Mouse (Mus musculus) fat pad, adult 2 months (tissue): ENCODE results near the gene Hcrtr1.

Experiments
- DNase-seq: peaks from one replicate; pipeline ENCODE4 v3.0.0-alpha.2; 2011; ENCODE audit warnings: low read depth, low spot score; ENCODE audit errors: extremely low read depth

The Hcrtr1 gene

DNA sequence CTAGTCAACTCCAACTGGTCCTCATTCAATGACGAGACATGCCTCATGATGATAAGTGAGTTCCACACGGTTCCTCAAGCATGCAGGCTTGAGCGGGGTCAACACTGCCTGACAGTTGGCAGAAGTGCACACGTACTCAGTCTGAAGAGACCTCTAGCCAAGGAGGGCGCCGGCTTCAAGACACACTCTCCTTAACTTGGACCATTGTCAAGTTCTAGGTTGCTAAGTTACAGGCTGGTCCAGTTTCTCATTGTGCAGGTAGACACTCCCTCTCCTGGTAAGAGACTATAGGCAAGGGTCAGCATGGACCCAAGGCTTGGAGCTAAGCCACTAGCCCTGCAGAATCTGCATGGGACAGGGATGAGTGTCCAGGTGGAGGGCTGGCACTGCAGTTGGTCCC is 14.0 kb downstream of the Hcrtr1 start:
- no peak for DNase-seq

DNA sequence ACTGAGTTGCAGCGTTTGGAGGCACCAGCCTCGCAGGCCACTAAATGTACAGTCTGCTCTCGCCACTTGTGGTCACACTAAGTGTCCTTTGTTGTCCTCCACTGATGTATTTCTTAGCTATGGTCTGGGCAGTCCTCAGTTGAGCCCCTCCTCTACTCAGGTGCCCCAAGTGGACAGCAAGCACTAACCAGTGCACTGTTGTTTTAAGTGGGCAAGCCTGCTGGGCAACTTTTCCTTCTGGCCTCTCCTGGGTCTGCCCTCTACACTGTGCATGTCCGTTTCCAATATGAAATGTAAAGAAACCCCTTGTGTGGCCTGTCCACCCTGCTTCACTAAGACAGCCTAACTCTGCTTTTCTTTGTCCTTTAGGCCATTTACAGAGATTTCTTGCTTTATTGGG is 15.0 kb downstream of the Hcrtr1 start:
- no peak for DNase-seq

DNA sequence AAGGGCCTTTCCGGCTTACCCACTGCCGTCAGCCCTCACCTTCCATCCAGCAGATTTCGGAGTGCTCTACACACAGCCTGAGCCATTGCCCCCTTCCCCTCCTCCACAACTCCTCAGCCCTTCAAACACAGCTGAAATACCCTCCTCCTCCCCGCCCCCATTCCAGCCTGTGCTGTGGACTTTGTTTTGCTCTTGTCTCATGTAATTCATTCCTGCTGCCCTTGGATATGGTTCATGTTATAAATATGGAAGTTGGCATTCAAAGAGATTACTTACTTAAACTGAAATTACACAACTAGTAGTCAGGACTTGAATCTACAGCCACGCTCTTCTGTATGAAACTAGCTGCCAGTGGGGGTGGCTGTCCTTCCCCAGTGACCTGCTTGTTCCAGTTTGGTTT is 16.1 kb downstream of the Hcrtr1 start:
- no peak for DNase-seq

DNA sequence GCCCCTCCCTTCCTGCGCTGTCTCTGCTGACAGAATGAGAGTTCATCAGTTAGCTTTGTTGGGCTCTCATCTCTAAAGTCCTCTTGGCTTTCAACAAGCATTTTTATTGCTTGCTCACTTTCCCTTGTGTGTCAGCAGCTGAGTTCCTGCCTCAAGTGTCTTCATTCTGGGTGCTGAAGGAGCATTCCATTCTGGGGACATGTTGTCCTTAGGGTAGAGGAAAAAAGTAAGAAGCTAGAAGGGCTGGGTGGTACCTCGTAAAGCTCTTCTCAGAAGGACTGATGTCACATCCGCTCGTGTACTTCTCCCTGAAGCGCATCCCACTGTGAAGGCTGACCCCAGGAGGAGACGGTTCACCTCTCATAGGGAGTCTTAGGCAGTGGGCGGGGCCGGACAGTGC is 17.6 kb downstream of the Hcrtr1 start:
- no peak for DNase-seq

DNA sequence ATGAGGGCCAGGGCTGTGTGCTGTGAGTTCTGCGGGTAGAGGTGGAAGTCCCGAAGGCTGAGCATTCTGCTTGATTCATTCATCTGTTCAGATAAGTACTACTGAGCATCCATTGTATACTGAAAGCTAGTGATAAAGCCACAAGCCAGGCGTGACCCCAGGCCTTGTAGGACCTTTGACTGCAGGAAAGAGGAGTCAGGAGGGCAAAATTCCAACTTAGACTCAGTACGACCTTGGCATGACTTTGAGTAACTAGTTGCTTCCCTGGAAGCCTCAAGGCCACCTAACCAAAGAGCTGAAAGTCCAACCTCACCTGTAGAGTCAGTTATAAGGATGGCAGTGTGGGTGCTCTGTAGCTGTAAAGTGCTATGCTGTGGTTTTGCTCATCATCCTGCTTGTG is 18.4 kb downstream of the Hcrtr1 start:
- no peak for DNase-seq

DNA sequence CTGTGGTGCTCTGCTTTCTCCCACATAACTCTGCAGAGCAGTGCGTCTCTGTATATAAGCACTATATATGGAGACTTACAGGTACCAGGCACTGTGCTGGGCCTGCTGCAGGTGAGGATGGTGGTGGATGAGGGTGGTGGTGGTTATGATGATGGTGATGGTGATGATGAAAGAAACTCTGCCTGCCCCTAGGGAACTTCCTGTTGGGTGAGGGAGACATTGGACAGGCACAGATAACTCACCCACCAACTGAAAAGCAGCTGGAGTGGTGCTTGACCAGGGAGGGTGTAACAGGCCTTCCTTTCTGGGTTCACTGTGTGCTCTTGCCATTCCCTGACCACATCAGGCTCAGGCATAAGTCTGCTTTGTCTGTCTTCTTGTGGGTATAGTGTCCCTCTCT is 26.4 kb downstream of the Hcrtr1 start:
- no peak for DNase-seq

DNA sequence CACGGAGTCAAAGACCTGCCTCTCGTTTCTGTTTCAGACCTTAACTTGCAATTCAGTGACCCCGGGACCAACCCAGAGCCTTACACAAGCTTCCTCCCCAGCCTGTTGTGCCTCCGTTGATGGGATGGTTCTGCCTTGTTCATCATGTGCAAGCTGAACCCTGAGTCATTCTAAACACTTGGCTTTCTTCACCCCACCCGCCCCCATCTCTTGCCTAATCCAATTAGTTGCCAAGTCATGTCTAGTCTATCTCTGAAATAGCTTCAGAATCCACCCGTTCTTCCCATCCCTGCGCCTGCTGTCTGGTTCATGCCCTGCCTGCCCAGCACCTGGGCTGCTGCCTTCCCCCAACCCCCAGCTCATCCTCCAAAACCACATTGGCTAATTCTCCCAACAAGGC is 26.9 kb downstream of the Hcrtr1 start:
- no peak for DNase-seq

DNA sequence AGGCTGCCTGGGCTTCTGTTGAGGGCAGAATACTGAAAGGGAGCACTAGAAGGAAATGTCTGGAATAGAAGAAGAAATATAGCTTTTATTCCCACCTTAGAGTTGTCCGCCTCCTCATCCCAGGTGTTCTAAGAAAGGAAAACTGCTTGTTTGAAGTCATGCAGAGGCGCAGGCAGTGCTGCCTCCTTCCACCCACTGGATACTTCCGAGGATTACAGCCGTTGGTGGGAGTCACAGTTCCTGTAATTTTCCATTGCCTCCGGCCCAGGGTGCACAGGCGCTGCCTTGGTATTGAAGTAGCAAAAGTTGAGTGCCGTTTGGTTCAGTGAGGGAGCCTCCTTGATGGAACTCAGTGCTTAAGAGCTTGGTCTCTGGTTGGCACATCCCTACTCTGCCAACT is 29.1 kb downstream of the Hcrtr1 start:
- no peak for DNase-seq

DNA sequence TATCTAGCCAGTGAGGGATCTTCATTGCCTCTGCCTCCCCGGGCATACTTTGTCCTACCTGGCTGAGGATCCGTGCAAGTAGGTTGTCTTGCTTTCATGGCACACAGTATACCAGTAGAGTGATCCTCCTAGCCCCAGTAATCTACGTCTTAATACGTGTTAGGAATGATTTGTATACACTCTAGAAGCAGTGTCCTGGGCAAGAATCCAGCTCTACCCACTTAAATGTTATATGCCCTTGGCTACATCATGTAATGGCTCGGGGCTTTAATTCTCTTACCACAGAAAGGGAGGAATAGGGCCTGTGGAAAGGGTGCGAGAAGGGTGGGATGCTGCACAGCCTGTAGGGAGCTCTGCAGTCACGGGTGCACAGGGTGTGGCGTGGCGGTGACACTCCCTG is 29.5 kb downstream of the Hcrtr1 start:
- DNase-seq: no peak

DNA sequence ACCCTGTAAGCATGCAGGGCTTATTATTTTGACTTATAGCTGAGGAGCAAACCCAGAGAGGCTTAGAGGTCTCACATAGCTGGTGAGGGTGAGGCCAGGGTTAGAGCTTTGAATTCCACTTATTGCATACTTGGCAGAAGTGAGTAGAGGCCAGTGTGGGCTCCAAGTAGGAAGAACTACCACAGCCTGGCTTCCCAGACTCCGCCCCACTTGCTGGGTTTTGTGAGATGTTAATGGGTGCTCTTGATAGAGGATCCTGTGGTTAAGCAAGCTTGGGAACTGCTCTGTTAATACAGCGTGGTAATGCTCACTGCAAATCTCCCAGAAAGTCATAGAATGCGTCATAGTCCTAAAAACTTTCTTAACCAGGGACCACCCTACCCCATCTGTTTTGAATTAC is 30.2 kb downstream of the Hcrtr1 start:
- no peak for DNase-seq

DNA sequence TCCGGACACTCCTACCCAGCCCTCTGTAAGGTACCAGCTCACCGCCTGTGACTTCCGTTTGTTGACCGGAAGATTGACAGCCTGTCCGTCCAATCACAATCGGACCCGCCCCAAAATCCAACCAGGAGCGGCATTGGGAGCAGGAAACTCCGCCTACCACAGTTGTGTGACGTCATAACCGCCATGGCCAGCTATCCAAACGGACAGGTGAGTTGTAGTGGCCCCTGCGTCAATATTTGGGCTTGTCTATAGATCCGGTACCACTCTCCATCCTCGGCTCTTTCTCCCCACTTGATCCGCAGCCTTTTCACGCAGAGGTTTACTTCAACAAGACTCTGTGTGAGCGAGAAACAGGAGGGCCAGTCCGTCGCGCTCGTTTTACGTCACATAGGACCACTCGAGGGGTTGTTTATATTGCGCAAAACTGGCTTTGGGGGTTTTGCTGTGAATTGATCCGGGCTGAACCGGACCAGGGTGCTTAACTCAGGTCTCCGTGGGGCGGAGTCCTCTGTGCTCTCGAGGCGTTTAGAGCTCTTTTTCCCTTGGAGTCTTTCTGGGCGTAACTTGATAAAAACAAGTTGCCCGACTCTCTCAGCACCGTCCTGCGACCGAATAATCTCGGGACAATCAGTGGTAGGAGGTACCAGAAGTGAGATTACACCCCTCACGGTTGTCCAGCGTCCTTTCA is 31.6 kb downstream of the Hcrtr1 start:
- no peak for DNase-seq

DNA sequence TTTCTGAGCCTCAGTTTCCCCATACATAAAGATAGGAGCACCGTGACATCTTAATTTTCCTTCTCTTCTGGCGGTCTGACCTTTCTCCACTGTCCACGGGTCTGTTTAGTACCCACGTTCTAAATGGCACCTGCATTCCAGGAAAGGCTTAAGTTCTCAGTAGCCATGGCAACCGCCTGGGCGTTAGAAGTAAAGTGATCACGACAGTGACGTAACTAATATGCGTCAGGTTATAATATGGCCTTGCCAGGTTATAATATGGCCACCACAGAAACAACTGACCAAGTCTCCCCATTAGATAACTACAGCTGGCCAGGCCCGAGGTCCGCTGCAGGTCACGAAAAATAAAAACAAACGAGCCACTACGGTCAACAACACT is 32.1 kb downstream of the Hcrtr1 start:
- no peak for DNase-seq

DNA sequence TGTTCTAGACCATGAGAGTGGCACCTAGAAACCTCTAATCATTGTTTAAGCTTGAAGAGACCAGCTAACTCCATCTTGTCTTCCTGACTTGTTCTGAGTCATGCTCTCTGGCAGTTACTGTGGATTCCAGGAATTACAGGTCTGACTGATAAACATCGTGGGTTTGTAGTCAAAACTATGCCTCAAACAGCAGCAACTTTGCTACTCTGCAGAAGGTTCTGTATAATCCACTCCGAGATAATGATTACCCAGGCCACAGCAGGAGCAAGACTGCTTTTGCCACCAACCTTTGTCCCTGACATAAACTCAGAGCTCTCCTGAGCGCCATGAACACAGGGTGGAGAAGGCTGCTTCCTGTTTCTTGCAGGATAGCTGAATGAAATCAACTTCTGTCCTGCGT is 34.6 kb downstream of the Hcrtr1 start:
- DNase-seq: no peak

DNA sequence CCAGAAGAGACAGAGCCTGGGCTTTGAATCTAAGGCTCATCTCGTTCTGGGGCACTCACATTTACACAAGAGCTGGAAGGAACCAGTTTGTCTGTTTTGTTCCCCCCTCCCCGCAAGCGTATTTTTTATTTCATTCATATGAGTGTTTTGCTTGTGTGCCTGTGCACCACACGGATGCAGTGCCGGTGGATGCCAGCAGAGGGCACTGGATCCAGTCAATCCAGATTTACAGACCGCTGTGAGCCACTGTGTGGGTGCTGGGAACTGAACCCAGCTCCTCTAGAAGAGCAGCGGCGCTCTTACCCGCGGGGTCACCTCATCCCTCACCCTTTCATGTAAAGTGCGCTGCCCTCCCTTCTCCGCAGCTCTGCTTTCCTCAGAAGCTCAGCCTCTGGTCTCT is 35.5 kb downstream of the Hcrtr1 start:
- DNase-seq: no peak

DNA sequence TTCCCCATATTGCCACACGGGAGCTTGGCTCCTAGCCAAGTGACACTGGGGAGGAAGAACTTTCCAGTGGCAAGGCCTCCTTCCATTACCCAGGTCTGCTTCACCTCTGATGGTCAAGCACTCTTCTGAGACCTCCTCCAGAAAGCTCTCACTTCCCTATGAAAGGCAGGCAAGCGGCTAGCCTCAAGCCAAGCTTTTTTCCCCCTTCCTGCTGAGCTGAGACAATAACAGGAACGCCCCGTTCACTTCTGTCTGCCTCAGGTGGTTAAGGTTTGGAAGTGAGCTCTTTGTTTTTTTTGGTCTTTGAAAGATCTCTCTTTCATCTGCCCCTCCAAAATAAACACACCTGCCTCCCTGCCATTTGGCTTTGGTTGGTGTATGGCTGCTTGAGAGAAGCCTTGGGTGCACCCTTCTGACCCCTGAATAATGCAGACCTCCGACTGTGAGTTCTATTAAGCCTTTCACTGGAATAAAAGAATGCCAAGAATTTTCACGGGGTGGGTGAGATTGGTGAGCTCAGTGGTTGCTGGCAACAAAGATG is 37.0 kb downstream of the Hcrtr1 start, which contains the start of gene Pef1:
TSS of gene Pef1 (plus strand) at position 448 of the 541 bp plus-strand sequence.
- no peak for DNase-seq

DNA sequence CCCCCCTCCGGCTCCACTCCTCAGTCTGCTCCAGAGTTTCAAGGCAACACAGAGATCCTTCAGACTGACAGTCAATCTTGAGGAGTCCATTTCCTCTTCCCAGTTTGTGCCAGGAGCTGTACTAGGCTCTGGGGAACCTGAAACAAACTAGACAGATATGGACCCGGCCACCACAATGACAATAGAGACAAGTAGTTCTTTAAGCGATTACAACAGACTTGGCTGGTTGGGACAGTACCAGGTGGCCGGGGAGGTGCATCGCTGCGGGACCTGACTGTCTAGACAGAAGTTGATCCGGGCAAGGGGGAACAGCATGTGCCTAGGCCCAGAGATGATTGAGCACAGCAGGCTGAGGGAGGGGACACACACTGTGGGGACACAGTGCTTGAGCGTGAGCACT is 38.0 kb downstream of the Hcrtr1 start:
- no peak for DNase-seq

DNA sequence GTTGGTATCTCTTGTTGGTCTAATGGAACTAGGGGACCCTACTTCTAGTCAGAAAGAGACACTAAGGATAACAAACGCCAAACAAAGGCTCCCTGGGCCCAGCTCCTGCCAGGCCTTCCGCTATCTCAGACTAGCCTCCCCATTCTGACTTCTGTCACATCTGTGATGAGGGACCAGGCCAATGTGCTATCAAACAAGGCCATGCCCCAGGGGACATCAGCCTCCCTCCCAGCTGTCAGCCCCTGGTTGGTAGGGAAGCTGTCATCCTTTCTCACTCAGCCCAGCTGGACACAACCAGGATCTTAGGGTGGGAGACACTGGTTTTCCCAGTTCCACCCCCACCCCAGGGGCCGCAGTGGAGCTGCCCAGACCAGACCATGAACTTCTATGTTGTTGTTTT is 44.0 kb downstream of the Hcrtr1 start:
- DNase-seq: no peak

DNA sequence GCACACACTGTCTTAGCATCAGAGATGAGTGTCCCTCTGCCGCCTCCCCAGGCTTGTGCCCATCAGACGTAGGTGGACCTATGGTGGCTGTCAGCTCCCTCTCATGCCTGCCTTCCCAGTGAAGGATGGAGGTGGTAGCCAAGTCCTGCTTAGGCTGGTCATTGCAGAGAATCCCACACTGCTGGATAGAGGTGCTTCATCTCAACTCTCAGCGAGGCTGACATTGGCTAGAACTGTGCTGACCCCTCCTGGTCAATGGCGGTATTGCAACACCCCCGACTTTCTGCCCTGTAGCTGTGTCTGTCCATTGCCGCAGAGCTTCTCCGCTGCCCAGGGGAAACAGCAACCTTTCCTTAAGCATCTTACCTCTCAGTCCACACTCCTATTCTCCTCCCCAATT is 51.9 kb downstream of the Hcrtr1 start:
- DNase-seq: no peak

DNA sequence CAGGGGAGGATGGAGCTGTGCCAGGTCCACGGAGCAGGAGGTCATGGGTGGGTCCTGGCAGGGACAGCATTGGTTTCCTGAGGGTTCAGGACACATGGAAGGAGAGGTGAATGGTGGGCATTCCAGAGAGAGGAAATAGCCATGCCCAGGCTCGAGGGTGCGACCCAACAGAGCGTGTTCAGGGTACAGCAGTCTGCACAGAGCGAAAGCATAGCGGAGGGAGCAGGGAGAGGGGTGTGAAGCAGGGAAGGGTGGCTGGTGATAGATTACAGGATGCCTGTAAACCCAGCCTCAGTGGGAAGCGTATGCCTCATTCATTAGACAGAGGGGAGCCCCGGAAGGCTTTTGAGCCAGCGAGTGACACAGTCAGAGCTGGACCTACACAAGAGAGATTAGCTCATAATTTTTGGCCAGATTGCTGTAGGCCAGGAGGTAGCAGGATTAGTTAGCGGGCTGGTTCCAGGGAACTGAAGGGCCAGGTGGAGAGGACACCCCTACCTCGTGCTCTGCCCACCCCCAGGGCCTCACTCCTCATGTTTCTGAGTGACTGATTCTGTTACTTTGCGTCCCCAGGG is 53.8 kb downstream of the Hcrtr1 start:
- no peak for DNase-seq

DNA sequence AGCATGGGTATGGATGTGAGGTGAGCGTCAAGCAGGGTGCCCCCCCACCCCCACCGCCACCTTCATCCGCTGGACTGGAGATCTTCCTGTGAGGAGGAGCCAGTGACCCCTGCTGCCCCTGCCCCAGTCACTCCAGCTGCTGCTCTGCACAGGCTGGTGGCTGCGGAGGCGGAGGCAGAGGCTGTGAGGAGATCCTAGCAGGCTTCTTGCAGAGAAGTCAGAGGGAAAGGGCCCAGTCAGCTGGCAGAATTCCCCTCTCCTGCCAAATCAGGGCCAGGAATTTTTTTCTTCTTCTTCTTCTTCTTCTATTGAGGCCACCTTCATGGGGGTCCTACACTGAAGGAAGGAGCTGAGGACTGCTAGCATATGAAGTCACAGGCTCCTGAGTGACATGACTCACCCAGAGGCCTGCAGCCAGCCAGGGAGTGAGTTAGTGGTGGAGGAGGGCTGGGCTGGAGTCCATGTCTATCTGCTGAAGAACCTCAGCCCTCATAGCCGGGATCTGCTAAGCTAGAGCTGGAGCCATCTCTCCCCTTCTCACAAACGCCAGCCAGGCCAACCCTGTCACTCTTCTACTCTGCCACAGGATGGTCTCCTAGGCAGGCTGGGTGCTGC is 54.7 kb downstream of the Hcrtr1 start:
- DNase-seq: no peak

DNA sequence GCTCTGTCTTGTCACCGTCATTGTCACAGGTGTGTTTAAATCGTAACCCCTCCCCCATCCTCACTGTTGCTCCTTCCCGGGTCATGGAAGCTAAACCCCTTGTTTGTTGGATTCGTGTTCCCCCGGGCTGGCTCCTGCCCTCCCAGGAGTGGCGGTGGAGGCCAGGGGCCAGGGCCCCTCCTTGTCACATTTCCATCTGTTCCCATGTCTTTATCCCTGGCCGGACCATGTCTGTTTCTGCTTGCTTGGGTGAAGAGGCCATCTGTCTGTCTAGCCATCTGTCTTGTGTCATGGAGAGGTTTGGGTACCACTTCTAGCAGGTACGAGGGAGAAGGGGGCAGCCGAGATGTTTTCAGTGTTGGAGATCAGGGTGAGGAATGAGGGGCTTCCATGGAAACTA is 56.9 kb downstream of the Hcrtr1 start:
- no peak for DNase-seq

DNA sequence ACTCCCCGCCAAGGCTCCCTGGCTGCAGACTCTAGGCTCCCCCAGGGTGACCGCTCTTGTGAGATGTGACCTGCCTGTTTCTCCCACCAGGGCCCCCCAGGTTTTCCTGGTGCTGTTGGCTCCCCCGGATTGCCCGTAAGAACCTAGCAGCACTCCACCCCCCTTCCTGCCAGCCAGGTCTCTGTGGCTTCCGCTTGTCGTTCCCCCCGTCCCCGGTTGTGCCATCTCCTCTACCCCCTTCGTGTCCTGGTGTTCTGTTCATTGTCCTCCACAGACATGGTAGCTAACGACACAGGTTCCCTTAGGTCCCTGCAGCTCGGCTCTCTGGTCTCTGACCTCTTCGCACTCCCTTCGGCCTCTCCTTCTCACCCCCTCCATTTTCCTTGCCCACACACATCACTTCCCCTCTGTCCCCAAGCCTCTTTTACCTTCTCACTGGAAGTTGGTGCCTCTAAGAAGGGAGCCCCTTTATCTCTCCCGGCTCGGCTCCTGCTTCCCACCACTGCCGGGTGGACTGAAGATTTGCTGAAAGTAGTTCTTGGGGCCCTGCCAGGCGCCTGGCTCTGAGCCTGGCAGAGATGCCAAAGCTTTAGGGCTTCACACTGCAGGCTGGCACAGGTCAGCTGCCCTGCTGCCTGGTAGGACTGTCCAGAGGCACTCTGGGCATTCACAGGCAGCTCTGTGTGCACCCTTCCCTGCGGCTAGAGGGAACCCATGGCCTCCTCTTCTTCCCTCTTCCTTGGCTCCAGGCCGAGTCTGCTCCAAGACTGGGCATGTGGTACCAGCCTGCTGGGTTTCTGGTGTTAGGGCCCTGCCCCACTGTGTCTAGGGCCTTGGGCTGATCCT is 57.6 kb downstream of the Hcrtr1 start:
- DNase-seq: peak; percentile 50
